Mouse (Mus musculus): ENCODE data around the gene Anapc16.

DNA sequence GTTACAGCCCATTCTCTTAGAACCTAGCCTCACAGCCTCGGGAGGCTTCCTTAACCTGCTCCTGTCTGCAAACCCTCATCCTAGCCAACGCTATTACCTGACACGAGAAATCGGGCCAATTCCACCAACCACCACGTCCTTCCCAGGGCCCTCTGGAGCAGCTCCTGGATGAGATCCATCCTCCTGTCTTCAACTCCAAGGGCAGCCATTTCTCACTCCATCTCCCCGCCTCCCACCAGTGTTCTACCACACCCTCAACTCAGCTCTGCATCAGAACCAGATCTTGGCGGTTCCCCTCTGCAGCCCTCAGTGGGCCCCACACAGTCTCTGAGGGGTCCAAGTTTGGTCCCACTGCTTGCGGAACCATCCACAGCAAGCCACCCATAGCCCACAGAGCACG is 21.1 kb downstream of the Anapc16 start:
- TF ChIP-seq CTCF (IDR thresholded peaks at IDR 0.05; ENCODE audit: low read depth, low read length) (no peak), POLR2A (IDR thresholded peaks at IDR 0.05; ENCODE audit: borderline replicate concordance, low read depth, low read length) (no peak)

Measured in bone marrow macrophage, adult 2 months (primary cell).